Mouse (Mus musculus): ENCODE results near the gene Chkb.
"Not testable (repeated sequence)": the region's sequence is repeated elsewhere in the genome, so short reads cannot be mapped to it uniquely, and the experiment has no call there.

Gene Chkb

DNA sequence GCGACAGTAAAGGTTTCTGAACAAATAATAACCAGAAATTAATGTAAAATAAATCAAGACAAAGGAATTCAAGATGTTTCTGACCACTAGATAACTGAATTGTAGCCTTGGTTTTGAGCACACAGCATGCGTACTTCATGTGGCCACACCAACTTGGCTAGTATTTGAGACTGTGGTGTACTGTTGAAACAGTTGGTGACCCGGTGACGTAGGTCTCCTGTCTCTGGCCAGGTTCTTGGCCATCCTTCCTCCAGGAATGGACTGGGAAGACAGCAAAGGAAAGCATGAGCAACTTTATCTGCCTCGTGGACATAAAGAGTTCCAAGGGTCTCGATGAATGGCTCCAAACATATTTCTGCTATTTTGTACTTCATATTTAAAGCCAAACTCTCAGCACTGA is 2.1 kb upstream of the Chkb start:
- H3K27me3 ChIP-seq (ENCODE audit: control insufficient read depth, insufficient read depth, low read length, poor library complexity, severe bottlenecking): no peaks in the 10 kb centered on the region
- H3K36me3 ChIP-seq (ENCODE audit: control insufficient read depth, insufficient read depth, low read length, poor library complexity, severe bottlenecking): peaks cover 1% of the 10 kb centered on the region
- DNase-seq (ENCODE audit: low read depth, low spot score): no peak

GRCm38 (mm10) chr15:89431271-89431670 is 1.6 kb upstream of the Chkb start:
- Histone ChIP-seq H3K27me3 (ENCODE audit: control insufficient read depth, insufficient read depth, low read length, poor library complexity, severe bottlenecking) (no peaks in the 10 kb centered on the region), H3K36me3 (ENCODE audit: control insufficient read depth, insufficient read depth, low read length, poor library complexity, severe bottlenecking) (peaks cover 2% of the 10 kb centered on the region)
- DNase-seq (ENCODE audit: low read depth, low spot score): no peak

- H3K27me3 ChIP-seq (ENCODE audit: control insufficient read depth, insufficient read depth, low read length, poor library complexity, severe bottlenecking); H3K36me3 ChIP-seq (ENCODE audit: control insufficient read depth, insufficient read depth, low read length, poor library complexity, severe bottlenecking): not testable (repeated sequence)
- DNase-seq (ENCODE audit: low read depth, low spot score): peak; percentile 54
These were observed 1.1 kb upstream of the Chkb start for GRCm38 (mm10) chr15:89430771-89431170.

DNA sequence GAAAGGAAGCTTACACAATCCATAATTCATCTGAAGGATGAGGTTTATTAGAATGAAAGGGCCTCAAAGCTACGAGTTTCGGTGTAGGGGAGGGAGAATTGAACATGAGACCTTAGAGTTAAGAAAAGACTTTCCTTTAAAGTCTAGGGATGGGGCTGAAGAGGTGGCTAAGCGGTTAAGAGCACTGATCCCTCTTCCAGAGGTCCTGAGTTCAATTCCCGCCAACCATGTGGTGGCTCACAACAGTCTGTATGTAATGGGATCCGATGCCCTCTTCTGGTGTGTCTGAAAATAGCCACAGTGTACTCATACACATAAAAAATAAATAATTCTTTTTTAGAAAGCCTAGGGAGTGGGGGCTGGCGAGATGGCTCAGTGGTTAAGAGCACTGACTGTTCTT is 633 bp upstream of the Chkb start:
- Histone ChIP-seq H3K36me3 (ENCODE audit: control insufficient read depth, insufficient read depth, low read length, poor library complexity, severe bottlenecking) (peaks cover 5% of the 10 kb centered on the region), H3K27me3 (ENCODE audit: control insufficient read depth, insufficient read depth, low read length, poor library complexity, severe bottlenecking) (no peaks in the 10 kb centered on the region)
- DNase-seq (ENCODE audit: low read depth, low spot score): peak; percentile 40

DNA sequence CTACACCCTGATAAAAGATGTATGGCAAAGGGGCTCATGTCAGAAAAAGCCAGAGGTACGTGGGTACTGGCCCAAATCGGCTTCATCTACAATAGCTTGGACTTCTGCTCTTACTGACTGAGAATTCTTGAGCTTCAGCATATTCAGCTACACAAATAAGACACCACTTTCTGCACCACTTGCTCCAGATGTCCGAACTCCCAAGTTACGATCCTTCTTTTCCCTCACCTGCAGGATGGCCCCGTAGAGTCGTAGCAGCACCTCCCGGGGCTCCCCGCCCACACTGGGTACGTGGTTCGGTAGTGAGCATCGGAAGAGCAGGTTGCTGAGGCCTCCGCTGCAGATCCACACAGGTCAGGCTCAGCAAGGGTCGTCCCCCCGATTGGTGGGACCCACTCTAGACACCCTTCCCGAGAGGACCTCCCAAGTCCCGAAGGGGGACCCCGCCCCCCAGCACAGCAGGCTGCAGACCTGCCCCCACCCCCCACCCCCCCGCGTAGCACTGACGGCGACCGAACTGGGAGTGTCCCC is 822 bp downstream of the Chkb start:
- H3K36me3 ChIP-seq (ENCODE audit: control insufficient read depth, insufficient read depth, low read length, poor library complexity, severe bottlenecking): peaks cover 5% of the 10 kb centered on the region
- no peaks in the 10 kb centered on the region for H3K27me3 ChIP-seq (ENCODE audit: control insufficient read depth, insufficient read depth, low read length, poor library complexity, severe bottlenecking)
- DNase-seq (ENCODE audit: low read depth, low spot score): no peak

DNA sequence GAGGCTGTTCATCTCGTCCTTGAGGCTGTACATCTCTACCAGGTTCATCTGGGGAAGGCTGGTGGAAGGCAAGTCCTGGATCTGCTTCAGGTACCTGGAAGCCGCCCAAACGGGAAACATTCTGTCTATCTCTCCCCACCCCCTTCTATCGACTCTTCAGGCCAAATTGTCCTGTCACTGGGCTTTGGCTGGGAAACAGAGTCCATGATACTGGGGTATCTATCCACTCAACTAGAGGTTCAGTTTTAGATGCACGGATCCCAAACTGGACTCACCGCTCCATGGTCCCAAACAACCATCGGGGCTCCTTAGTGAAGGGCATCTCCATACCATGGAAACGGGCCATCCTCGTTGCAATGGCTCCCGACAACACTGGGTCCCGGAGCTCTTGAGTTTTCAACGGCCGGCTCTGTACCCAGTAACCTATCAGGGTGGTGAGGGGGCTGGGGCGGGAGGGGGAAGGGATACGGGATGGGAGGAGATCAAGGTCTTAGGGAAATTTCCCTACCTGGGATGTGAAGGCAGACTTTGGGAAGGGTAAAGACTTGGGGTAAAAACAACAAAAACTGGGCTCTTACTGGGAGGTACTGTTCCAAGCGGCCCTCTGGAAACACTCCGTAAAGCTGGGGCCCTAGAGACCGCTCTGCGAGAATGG is 1.4 kb downstream of the Chkb start:
- Histone ChIP-seq H3K27me3 (ENCODE audit: control insufficient read depth, insufficient read depth, low read length, poor library complexity, severe bottlenecking) (no peaks in the 10 kb centered on the region), H3K36me3 (ENCODE audit: control insufficient read depth, insufficient read depth, low read length, poor library complexity, severe bottlenecking) (peaks cover 5% of the 10 kb centered on the region)
- DNase-seq (ENCODE audit: low read depth, low spot score): no peak

DNA sequence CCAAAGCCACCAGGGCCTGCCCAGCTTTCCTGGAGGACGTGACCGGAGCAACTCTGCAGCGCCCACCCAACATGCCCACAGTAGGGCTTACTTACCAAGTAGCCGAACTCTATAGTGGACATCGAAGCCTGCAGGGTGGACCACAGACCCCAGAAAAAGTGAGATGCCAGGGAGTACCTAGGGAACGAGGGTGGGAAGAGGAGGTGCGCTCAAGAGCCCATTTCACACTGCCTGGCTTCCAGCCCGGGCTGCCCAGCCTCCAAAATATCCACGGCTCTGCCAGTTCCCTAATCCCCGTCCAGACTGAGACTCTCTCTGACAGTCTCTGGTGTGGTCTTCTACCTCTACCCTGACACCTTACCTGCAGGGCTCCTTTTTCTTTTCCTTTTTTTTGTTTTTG is 3.0 kb downstream of the Chkb start:
- no peaks in the 10 kb centered on the region for H3K27me3 ChIP-seq (ENCODE audit: control insufficient read depth, insufficient read depth, low read length, poor library complexity, severe bottlenecking)
- peaks cover 5% of the 10 kb centered on the region for H3K36me3 ChIP-seq (ENCODE audit: control insufficient read depth, insufficient read depth, low read length, poor library complexity, severe bottlenecking)
- DNase-seq (ENCODE audit: low read depth, low spot score): no peak

DNA sequence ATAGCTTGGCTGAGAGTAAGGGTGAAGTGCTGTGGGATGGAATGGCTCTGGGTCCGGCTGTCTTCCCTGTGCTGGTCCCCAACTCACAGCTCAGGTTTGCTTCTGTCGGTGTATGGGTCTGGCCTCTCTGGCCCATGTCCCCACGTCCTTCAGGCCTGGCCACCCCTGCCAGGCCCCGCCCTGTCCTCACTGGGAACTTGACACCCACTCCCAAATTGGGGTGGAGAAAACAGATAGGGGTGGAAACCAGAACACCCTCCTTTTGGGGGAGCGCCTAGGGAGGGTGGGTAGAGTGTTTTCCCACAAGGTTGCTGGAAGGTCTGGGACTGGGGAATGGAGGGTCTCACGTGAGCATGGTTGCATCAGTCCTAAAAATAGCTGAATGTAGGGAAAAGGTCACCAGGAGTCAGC is 4.0 kb downstream of the Chkb start, which contains the start of gene Cpt1b:
Gene Cpt1b (minus strand): TSS at position 153 of the 411 bp plus-strand sequence.
- DNase-seq (ENCODE audit: low read depth, low spot score): no peak
- peaks cover 8% of the 10 kb centered on the region for H3K36me3 ChIP-seq (ENCODE audit: control insufficient read depth, insufficient read depth, low read length, poor library complexity, severe bottlenecking)
- no peaks in the 10 kb centered on the region for H3K27me3 ChIP-seq (ENCODE audit: control insufficient read depth, insufficient read depth, low read length, poor library complexity, severe bottlenecking)

GRCm38 (mm10) chr15:89424621-89425020 is 5.1 kb downstream of the Chkb start:
- Histone ChIP-seq H3K36me3 (ENCODE audit: control insufficient read depth, insufficient read depth, low read length, poor library complexity, severe bottlenecking) (peaks cover 8% of the 10 kb centered on the region), H3K27me3 (ENCODE audit: control insufficient read depth, insufficient read depth, low read length, poor library complexity, severe bottlenecking) (no peaks in the 10 kb centered on the region)
- no peak for DNase-seq (ENCODE audit: low read depth, low spot score)

- no peak for DNase-seq (ENCODE audit: low read depth, low spot score)
- Histone ChIP-seq H3K27me3 (ENCODE audit: control insufficient read depth, insufficient read depth, low read length, poor library complexity, severe bottlenecking) (no peaks in the 10 kb centered on the region), H3K36me3 (ENCODE audit: control insufficient read depth, insufficient read depth, low read length, poor library complexity, severe bottlenecking) (peaks cover 12% of the 10 kb centered on the region)
These were observed 7.8 kb downstream of the Chkb start for GRCm38 (mm10) chr15:89421938-89422337.

GRCm38 (mm10) chr15:89415282-89415681 is 14.4 kb downstream of the Chkb start:
- no peak for DNase-seq (ENCODE audit: low read depth, low spot score)
- no peaks in the 10 kb centered on the region for H3K27me3 ChIP-seq (ENCODE audit: control insufficient read depth, insufficient read depth, low read length, poor library complexity, severe bottlenecking)
- peaks cover 5% of the 10 kb centered on the region; the same call in 1 of the 2 replicates for H3K36me3 ChIP-seq (ENCODE audit: control insufficient read depth, insufficient read depth, low read length, poor library complexity, severe bottlenecking)

GRCm38 (mm10) chr15:89410118-89410517 is 19.6 kb downstream of the Chkb start, which contains the start of gene Syce3:
Gene Syce3, minus strand, starts transcription at chr15:89410503.
- Histone ChIP-seq H3K27me3 (ENCODE audit: control insufficient read depth, insufficient read depth, low read length, poor library complexity, severe bottlenecking) (no peaks in the 10 kb centered on the region), H3K36me3 (ENCODE audit: control insufficient read depth, insufficient read depth, low read length, poor library complexity, severe bottlenecking) (no peaks in the 10 kb centered on the region)
- no peak for DNase-seq (ENCODE audit: low read depth, low spot score)

GRCm38 (mm10) chr15:89406691-89407090 is 23.0 kb downstream of the Chkb start:
- Histone ChIP-seq H3K36me3 (ENCODE audit: control insufficient read depth, insufficient read depth, low read length, poor library complexity, severe bottlenecking) (no peaks in the 10 kb centered on the region), H3K27me3 (ENCODE audit: control insufficient read depth, insufficient read depth, low read length, poor library complexity, severe bottlenecking) (no peaks in the 10 kb centered on the region)
- no peak for DNase-seq (ENCODE audit: low read depth, low spot score)

- H3K36me3 ChIP-seq (ENCODE audit: control insufficient read depth, insufficient read depth, low read length, poor library complexity, severe bottlenecking): no peaks in the 10 kb centered on the region
- no peak for DNase-seq (ENCODE audit: low read depth, low spot score)
- H3K27me3 ChIP-seq (ENCODE audit: control insufficient read depth, insufficient read depth, low read length, poor library complexity, severe bottlenecking): no peaks in the 10 kb centered on the region
These were observed 24.7 kb downstream of the Chkb start for GRCm38 (mm10) chr15:89404831-89405623.

DNA sequence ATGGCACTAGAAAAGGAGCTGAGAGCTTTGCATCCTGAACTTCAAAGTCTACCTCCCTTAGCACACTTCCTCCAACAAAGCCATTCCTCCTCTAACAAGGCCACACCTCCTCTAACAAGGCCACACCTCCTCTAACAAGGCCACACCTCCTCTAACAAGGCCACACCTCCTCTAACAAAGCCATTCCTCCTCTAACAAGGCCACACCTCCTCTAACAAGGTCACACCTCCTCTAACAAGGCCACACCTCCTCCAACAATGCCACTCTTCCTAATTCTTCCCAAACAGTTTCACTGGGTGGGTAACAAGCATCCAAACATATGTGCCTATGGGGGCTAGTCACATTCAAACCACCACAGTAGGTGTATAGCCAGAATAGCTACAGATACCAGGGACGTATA is 27.2 kb downstream of the Chkb start:
- no peaks in the 10 kb centered on the region for H3K36me3 ChIP-seq (ENCODE audit: control insufficient read depth, insufficient read depth, low read length, poor library complexity, severe bottlenecking)
- DNase-seq (ENCODE audit: low read depth, low spot score): no peak
- H3K27me3 ChIP-seq (ENCODE audit: control insufficient read depth, insufficient read depth, low read length, poor library complexity, severe bottlenecking): no peaks in the 10 kb centered on the region

Data from splenic B cell, adult 2 months (primary cell).